Mouse (Mus musculus) cerebellum, postnatal 36 days (tissue): Measurements from ENCODE around the gene Pxt1.

Experiments
- DNase-seq, 2 experiments: peaks; one replicate each; pipeline ENCODE4 v3.0.0; 2021 to 2022; ENCODE audit warnings: mixed read lengths in 2 of 2

Pxt1 gene

DNA sequence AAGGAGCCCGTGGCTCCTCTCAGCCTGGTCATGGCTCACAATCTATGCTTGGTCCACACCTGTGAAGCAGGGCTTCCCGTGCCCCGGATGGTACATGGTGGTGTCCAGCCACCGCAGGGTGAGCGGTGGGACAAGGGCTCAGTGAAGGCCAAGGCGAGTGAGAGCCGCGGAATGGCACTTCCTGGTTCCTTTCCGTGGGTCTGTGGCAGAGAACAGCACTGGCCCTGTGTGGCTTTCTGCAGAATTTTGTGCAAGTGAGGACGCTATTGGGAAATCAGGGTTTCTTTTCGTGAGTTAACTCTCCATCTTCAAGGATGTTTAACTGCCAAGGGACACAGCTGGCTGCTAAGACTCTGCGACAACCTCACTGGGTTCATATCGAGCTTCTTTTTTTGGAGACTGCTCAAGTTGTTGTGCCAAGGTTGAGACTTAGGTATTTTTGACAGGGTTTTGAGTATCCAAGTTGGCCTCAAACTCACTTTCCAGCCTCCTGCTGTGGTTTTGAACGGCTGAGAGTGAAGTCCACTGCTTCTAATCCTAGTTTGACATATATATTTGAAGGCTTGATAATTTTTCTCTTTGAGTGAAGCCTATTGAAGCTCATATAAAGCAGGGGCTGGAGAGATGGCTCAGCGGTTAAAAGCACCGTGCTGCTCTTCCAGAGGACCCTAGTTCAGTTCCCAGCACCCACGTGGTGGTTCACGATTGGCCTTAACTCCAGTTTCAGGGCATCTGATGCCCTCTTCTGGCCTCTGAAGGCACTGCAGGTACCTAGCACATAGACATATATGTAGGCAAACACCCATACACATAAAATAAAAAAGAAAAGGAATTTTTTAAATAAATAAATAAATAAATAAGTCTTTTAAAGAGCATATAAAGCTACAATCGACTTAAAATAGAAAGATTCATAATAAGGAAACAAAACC, 3.6 kb upstream of the Pxt1 start:
- no peak for DNase-seq

DNA sequence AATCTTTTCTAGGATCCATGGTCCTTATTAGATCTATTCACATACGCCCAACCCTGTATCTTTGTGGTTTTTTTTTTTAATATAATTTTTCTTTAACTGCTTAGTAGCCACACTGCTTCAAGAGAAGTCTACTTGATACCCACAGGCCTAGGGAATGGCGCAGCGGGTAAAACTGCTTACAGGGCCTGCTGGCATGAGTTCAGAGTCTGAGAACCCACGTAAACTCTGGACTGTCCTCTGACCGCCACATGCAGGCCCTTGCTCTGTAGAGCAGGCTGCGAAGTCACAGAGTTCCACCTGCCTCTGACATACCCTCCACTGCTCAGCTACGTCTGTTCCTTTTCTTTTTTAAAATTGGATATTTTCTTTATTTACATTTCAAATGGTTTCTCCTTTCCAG, 841 bp upstream of the Pxt1 start:
- DNase-seq = no peak

DNA sequence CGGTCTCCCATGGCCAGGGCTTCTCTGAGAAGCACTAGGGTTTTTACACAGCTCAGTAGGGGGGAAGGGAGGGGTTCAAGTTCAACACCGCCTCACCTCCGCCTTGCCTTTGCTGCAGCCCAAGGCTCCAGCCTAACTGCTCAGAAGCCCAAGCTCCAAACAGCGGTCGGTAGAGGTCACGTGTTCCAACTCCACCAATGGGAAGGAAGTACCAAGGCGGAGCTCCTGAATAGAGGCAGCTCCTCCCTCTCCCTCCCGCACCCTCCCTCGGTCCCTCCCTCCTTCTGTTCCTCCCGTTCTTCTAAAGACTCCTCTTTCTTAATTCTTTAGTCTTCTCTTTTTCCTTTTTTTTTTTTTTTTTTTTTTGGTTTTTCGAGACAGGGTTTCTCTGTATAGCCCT, 1.5 kb downstream of the Pxt1 start:
- DNase-seq = no peak

DNA sequence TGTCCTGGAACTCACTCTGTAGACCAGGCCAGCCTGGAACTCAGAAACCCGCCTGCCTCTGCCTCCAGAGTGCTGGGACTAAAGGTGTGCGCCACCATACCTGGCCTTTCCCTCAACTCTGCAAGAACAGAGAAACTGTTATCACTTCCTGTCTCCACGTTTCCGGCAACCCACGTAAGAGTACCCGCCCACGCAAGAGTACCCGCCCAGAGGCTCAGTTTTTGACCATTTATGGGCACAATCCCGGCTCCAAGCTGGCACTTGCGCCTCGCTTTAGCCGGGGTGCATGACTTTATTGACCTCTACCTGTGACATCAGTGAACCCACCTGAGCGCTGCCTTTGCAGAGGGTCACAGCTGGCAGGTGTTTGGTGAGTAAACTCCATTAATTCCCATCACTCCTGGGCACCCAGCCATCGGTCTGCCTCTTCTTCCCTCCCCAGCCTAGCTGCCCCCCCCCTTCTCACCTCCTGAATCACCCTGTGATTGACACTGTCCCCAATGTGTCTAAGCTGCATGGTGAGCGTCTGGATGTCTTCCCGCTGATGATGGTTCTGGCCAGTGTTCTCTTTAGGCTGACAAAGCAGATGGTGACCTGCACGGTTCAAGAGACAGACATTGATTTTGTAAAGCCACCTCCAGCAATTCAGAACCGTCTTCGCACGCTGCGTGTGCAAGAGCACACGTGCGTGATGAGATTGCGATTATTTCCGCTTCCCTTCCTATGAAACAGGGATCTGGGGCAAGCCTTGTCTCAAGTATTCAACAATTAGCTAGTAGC, 2.7 kb downstream of the Pxt1 start:
- no peak for DNase-seq

DNA sequence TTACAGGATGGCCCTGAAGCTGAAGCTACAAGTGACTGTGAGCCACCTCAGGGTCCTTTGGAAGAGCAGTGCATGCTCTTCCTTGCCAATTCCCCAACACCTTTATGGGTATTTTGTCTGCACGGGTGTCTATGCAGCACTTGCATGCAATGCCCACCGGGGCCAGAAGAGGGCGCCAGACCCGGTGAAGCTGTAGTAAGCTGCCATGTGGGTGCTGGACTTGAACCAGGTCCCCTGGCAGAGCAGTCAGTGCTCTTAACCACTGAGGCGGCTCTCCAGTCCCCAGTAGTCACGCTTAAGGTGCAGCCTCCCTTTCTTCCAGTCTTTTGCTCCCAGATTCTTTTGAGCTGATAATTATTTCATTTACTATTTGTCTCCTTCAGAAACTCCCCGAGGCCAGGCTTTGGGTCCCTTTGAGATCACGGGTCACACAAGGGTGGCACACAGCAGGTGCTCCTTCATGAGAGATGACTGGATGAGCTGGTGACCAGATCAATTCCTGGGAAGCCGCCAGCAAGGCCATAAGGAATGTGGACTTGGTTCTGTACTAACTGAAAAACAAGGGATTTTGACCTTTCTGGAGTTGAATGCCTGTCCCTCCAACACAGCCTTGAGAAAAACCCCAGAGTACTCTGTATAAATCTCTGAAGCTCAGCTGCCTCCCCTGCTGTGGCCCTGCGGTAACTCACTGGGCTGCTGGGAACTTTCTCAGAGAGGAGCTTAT, 6.9 kb downstream of the Pxt1 start:
- DNase-seq = peak; percentile 35 to 37

DNA sequence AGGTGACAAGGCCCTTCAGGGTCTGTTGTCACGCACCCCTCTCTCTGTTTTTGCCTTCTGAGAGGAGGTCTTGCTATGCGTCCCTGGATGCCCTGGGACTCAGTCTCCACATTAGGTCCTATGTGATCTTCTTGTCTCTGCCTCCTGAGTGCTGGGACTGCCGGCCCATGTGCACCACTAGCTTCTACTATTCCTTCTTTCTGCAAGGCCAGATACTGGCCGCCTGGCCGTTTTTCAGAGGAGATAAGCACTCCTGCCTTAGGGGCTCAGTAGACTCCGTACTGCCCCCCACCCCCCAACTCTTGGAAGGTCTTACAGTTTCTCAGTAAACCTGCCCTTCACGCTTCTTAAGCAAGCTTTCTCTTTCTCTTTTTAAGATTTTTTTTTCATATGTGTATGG, 7.5 kb downstream of the Pxt1 start:
- no peak for DNase-seq

DNA sequence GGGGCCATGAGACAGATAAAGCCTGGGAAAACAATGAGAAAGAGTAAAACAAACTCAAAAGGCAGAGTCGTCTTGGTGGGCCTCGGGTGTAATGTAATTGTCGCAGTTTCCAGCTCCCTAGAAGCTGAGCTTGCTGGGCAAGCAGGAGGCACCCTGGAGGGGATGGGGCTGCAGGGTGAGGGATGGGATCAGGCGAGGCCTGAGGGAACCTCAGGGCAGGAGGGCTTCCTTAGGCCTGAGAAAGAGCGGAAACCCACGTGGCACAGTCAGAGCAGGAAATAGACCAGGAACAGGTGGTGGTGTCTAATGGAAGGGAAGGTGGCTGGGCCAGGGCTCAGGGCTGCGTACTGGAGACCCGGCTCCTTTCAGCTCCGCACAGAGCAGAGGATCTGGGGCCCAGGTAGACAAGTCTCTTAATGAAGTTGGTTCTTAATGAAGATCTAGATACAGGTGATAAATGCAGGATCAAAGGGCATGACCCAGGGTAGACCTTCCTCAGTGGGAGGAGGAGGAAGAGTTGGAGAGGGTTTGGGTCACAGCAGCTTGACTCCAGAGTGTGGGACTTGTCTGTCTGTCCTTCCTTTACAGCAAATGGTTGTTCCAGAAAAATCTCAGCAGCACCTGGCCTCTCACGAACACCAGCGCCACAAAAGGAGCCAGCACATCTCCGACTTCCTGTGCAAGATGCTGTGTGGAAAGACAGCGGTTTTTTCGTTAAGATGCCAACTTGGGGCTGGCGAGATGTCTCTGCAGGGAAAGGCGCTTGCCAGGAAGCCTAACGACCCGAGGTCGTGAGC, 9.3 kb downstream of the Pxt1 start:
- DNase-seq = no peak

DNA sequence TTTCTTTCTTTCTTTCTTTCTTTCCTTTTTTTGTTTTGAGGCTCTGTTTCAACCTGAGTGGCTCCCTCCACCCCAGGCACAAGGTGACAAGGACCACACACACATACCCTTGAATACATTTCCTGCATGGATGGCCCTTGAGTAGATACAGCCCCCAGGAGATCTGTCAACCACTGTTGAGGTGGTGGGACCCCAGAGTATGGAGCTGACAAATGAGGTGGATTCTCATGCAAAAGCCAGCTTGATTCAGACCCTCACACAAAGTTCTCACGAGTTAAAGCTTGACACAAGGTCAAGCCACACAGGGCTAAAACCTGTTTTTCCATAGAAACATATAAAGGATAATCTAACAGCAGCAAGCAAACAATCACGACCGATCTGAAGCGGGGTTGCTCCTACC, 11.4 kb downstream of the Pxt1 start:
- DNase-seq = no peak

DNA sequence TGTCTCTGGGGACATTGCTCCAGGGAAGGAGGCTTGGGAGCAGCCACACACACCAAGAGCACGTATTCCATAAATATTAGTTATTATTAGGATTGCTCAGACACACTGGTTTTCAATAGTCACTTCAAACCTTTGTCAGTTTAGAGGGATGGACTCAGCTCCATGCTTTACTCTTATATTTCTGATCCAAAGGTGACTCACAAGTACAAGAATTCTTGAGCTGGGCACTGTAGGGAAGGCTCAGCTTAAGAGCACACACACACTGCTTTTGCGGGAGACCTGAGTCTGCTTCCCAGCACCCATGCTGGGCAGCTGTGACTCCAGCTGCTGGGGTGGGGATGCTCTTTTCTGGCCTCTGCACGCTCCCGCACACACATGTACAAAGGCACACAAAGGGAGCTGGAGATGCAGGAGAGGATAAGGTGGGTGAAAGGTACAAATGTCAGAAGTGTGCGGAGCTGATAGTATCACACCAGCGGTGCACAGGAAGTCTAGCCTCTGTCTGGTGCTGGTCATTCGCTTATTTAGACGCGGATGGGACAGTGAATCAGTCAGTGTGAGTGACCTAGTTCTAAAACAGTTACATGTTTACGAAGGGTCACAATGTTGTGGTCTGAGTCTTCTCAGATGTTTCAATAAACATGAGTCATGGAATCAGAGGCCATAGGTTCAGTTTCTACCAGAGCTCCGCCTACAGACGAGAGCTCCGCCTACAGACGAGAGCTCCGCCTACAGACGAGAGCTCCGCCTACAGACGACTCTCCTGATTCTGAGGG, 12.0 kb downstream of the Pxt1 start:
- no peak for DNase-seq

DNA sequence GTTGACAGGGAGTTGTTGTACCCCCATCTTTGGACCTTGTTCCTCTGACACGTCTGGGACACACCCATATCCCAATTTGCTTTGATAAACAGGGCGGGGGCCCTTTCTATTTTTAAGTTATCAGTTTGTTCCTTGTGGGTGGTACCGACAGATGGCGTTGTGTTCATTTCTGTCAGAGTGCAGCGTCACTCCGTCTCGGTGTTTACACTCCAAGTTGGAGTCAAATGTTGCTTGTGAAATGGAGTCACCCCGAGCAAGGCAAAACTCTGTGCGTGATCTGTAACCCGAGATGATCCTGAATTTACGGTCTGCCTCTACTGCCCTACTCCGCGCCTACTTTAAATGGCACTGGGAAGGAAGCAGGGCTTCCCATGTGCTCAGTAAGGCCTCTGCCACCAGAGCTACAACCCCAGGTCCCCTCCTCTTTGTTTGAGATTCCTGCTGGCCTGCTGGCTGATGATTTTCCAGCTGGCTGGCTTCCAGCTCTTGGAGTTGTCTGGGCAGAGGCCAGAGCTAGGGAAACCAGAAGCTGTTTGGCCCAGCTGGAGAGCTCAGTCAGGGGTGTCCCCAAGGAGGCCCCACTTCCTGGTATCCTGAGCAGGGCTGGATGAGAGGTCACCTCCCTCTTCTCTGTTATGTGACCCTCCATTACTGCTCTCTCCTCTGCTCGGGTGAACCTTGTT, 13.1 kb downstream of the Pxt1 start:
- DNase-seq = peak; percentile 40 to 55

DNA sequence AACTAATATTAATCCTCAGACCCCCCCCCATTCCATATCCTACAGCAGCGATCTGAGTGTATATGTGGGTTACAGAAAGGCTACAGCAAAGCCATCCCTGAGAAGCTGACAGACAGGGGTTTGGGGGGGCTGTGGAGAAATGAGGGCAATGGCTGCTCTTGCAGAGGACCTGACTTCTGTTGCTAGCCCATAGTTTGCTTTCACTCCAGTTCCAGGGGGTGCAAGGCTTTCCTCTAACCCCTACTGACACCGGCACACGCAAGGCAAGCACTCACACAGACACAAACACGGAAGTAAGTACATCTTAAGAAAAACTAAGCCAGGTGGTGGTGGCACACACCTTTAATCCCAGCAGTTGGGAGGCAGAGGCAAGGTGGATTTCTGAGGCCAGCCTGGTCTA, 14.3 kb downstream of the Pxt1 start:
- DNase-seq = no peak

DNA sequence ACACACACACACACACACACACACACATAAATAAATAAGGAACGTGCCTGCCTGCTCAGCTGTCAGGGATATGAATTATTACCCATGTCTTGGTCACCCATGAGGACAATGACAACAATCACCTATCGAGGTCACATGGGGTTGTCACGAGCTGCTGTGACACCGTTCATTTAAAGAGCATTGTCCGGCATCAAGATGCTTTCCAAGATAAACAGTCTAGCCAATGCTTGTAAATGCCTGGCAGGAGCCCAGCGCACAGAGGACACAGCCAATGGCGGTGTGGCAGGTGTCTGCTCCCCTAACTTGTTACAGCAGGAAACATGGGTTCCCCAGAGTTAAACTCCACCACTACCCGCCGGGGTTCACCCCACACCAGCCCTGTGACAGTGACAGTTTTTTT, 15.6 kb downstream of the Pxt1 start:
- no peak for DNase-seq

DNA sequence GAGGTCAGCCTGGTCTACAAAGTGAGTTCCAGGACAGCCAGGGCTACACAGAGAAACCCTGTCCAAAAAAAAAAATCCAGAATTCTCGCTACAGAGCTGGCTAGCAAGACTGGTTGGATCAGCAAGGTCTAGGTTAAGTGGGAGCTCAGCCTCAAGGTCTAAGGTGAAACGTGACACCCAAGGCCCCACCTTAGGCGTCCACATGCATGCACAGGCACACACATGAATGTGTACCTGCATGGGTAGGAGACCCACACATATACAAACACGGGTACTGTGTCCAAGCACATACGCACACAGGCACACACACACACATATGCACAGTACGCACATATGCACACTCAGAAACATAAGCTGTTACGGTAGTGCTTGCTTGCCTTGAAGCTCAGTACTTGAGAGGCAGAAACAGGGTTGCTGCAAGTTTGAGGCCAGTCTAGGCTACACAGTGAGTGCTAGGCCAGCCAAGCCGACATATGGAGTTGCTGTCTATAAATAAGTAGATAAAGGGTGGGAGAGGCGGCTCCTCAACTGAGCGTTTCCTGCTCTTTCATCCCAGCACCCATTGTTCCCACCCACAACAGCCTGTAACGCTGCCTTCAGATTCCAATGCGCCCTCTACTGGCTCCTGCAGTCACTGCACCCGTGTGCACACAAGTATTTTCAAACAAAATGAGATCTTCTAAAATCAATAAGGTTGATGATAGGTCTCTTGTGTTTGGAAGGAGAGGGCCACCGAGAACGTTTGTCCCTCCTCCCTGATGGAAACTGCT, 16.6 kb downstream of the Pxt1 start:
- DNase-seq = peak; percentile 40 to 41

DNA sequence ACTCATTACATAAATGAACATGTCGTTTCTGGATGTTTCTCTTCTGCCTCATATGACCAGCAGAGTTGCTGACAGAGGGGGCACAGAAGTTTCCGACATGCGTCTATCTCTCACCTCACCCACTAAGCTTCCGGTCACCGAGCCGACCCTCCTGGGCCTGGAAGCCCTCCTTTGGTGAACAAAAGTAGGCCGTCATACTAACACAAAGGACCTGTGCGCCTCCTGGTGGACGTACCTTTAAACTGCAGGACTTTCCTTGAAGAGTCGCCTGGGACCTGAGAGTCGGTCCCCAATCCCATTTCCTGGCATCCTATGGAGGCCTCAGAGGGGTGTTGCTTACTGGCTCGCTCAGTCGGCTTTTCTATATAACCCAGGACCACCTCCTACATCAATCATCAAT, 17.3 kb downstream of the Pxt1 start:
- peak; percentile 85 to 89 for DNase-seq

DNA sequence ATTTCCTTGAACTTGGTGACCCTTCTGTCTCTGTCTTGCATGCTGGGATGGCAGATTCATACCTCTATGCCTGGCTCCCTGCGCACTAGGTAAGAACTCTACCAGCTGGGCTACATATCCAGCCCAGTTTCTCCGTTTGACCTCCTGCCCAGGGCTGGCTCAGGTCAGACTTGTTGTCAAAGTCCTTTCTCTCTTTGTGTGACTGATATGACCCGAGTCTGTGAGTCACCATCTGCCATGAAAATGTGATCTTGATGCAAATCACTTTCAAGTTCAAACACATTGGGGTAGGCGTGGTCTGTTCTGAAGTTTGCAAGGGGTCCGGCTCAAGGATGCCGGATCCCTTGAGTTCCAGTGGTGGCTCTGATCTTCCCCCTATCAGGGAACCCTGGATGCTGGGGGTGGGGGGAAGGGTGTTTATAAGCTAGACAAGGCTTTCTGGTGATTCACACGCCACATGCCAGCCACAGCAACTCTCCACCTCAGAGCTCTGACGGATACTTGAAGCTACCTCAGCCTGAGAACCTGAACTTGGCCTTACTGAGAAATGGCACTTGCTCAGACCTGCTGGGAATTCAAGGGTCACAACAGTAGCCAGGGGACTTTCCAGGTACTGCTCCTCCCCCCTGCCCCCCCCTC, 18.6 kb downstream of the Pxt1 start:
- no peak for DNase-seq

DNA sequence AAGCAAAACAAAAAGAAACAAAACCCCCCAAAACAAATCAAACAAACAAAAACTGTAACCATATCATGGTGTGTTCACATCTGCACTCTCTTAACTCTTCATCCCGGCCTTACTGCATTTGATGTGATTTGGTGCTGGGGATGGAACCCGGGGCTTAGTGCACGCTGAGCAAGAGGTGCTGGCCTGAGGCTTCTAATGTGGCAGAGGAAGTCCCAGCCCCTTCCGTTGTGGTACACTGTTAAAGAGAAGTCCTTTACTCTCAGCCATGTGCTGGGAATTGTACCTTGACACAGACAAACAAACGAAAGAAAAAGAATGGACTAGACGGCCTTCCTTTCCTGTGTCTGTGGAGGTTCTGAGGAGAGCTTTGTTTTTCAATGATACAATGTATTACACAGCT, 21.5 kb downstream of the Pxt1 start:
- DNase-seq = no peak

DNA sequence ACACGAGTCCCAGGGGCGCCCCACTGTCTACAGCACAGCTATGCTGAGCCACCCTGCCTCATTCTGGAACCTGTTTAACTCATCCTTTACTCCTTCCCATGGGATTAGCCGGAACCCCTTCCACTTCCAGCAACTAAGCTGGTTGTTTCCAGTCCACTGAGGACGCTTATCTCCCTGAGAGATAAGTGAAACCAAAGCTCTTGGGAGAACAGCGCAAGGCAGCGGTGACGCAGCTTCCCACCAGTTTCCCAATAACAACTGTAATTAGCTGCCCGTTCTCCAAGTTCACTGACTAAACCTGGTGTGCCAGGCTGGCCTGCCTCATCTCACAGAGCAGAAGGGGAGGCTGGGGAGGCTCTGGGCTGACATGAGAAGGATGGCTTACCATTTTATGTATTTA, 22.6 kb downstream of the Pxt1 start:
- DNase-seq = no peak

DNA sequence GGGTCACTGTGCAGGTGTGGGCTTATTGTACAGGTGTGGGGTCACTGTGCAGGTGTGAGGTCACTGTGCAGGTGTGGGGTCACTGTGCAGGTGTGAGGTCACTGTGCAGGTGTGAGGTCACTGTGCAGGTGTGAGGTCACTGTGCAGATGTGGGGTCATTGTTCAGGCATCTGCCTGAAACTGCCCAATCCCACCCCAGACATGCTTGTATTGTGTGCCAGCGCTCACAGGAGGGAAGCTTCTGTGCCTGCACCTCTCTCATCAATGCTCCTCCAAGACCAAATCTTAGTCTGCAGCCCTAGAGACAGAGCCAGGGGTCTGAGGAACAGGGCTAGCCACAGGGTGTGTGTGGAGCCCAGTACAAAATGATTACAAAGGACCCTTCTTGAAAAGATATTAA, 27.1 kb downstream of the Pxt1 start:
- DNase-seq = no peak

DNA sequence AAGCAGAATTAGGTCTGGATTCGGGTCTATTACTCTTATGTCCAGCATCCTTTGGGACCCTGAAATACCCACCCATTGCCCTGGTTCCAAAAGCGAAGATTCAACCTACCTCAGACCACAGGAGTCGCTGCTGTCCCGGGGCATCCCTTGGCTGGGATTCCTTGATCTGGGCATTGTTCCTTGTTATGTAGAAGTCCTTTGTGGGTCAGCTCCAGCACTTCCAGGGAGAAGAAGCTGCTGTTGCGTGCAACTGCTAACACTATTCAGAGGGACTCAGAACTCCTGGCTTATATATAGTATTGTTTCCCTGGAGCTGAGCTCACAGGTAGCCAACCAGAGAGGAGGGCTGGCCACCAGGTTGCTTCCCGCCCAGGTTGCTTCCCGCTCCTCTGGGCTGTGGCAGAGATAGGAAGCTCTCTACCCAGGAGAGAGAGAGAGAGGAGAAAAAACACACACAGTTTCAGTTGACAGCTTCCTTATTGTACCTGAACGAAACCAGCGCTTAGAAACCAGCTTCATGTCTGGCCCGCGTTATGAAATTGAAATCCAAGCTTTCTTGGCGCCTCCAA, 28.5 kb downstream of the Pxt1 start, which contains the start of gene 4930539E08Rik:
4930539E08Rik (minus strand) TSS at position 265 of the 569 bp plus-strand sequence.
- no peak for DNase-seq
